Mouse (Mus musculus): ENCODE results near the gene Znhit3. TPM values are rescaled to one million over a fixed set of nuclear protein-coding genes. Genes with fewer than 3 reads are reported as not detected.
A peak's percentile ranks its signal among the peaks of the same experiment; 100 is the strongest.

Znhit3 gene
- polyA plus RNA-seq, 1 experiment from 2014 or later = 61.8 TPM

DNA sequence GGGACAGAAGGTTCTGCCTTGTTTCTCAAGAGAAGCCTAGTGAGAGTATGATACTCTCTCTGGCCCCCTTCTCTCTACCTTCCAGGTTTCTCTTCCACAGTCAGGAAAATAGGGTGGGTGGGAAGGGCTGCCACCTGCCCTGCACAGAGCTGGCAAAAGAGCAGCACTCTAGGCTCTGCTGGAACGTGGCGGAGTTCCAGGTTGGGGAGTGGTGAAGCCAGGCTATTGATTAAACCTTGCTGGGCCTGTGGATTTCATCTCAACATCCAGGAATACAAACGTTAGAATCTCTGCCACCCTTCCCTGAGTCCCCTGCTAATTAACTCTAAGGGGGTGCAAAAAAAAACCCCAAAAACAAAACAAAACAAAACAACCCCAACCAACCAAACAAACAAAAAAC, 32.4 kb upstream of the Znhit3 start:
- Histone ChIP-seq H3K27me3 (replicated peaks) (no peaks in the 10 kb centered on the region), H3K36me3 (replicated peaks) (no peaks in the 10 kb centered on the region), H3K9ac (no peak overlapping the region), H3K4me2 (no peak overlapping the region), H3K4me3 (no peak overlapping the region), H3K9me3 (no peaks in the 10 kb centered on the region), H3K27ac (no peak overlapping the region), H3K4me1 (peaks cover 17% of the 10 kb centered on the region)
- ATAC-seq (replicated peaks) = no peak
- WGBS = 43% methylated on average over 3 of the region's 3 CpGs

- WGBS = 36% methylated on average over 3 of the region's 3 CpGs
- Histone ChIP-seq H3K27ac (no peak overlapping the region), H3K27me3 (replicated peaks) (no peaks in the 10 kb centered on the region), H3K36me3 (replicated peaks) (no peaks in the 10 kb centered on the region), H3K4me2 (no peak overlapping the region), H3K9ac (no peak overlapping the region), H3K9me3 (no peaks in the 10 kb centered on the region), H3K4me3 (no peak overlapping the region), H3K4me1 (peaks cover 20% of the 10 kb centered on the region)
- ATAC-seq (replicated peaks) = no peak
These were observed 31.9 kb upstream of the Znhit3 start for GRCm38 (mm10) chr11:84948114-84948513.

DNA sequence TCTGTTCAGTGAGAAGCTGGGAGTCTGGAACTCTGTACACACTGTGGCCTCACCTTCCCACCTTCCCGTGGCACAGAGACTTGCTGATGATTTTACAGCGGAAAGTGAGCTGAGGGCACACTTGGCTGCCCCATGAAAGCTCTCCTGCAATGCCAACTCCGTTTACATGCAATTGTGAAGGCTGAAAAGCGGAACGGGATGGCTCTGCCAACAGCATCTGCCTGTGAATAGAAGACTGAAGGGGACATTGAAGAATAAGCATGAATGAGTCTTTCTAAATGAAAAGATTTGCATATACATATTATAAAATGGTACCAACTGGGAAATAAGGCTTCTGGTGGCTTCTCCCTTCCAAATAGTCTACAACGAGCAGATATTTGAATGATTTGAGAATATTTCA, 31.0 kb upstream of the Znhit3 start:
- H3K4me2 ChIP-seq = no peak overlapping the region
- H3K4me1 ChIP-seq = peaks cover 20% of the 10 kb centered on the region
- H3K27ac ChIP-seq = 0 out of 2 replicates have a peak overlapping the region, but pooled peaks have one; percentile 11
- H3K9me3 ChIP-seq = no peaks in the 10 kb centered on the region
- H3K4me3 ChIP-seq = no peak overlapping the region
- no peaks in the 10 kb centered on the region for H3K36me3 ChIP-seq (replicated peaks)
- H3K9ac ChIP-seq = no peak overlapping the region
- no peaks in the 10 kb centered on the region for H3K27me3 ChIP-seq (replicated peaks)
- ATAC-seq (replicated peaks) = no peak
- WGBS = 56% methylated on average over 6 of the region's 6 CpGs

GRCm38 (mm10) chr11:84945841-84946240, 29.7 kb upstream of the Znhit3 start:
- no peaks in the 10 kb centered on the region for H3K27me3 ChIP-seq (replicated peaks)
- H3K9me3 ChIP-seq = no peaks in the 10 kb centered on the region
- no peaks in the 10 kb centered on the region for H3K36me3 ChIP-seq (replicated peaks)
- H3K4me3 ChIP-seq = no peak overlapping the region
- H3K4me1 ChIP-seq = peaks cover 20% of the 10 kb centered on the region
- H3K27ac ChIP-seq = no peak overlapping the region
- ATAC-seq (replicated peaks) = no peak
- 66% methylated on average over 3 of the region's 3 CpGs for WGBS
- no peak overlapping the region for H3K4me2 ChIP-seq
- no peak overlapping the region for H3K9ac ChIP-seq

DNA sequence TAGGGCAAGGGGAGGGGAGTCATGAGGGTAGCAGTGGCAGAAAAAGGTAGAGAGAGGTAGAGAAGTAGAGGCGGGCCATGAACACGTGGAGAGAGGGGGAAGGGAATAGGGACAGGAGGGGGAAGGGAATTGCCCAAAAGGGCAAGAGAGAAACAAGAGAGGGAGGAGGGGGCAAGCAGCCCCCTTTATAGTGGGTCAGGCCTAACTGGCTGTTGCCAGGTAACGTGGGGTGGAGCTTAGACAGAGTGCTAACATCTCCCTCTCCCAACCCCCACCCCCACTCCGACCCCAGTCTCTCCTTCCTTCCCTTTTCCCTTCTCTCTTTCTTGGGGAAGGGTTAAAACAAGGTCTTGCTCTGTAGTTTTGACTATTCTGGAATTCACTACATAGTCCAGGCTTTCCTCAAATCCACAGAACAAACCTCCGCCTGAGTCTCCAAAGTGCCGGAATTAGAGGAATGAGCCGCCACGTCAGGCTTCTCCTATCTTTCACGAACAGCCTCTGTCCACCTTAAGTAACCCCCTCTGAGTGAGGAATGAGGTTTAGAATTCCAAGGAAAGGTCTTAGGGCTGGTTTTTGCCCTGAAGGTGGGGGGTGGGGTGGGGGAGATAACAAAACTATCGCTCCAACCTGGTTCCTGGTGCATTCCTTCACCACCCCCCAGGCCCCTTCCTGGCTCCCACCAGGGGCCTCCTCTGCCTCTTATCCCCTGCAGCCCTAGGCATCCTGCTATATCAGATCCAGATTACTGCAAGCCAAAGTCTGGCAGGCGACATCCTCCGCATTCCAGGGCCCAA, 28.7 kb upstream of the Znhit3 start:
- Histone ChIP-seq H3K4me3 (no peak overlapping the region), H3K27me3 (replicated peaks) (no peaks in the 10 kb centered on the region), H3K9ac (no peak overlapping the region), H3K36me3 (replicated peaks) (no peaks in the 10 kb centered on the region), H3K9me3 (no peaks in the 10 kb centered on the region), H3K27ac (no peak overlapping the region), H3K4me2 (peak overlapping the region; percentile 13; the same call in 1 of the 2 replicates), H3K4me1 (peaks cover 20% of the 10 kb centered on the region)
- 4% methylated on average over 12 of the region's 12 CpGs for WGBS
- ATAC-seq (replicated peaks) = no peak

GRCm38 (mm10) chr11:84943948-84944347, 27.8 kb upstream of the Znhit3 start:
- H3K9me3 ChIP-seq = no peaks in the 10 kb centered on the region
- no peak overlapping the region for H3K9ac ChIP-seq
- 1% methylated on average over 15 of the region's 15 CpGs for WGBS
- H3K4me2 ChIP-seq = peak overlapping the region; percentile 40
- no peak overlapping the region for H3K27ac ChIP-seq
- H3K4me1 ChIP-seq = peaks cover 20% of the 10 kb centered on the region
- ATAC-seq (replicated peaks) = no peak
- no peak overlapping the region for H3K4me3 ChIP-seq
- no peaks in the 10 kb centered on the region for H3K36me3 ChIP-seq (replicated peaks)
- H3K27me3 ChIP-seq (replicated peaks) = no peaks in the 10 kb centered on the region

- WGBS = 70% methylated on average over 10 of the region's 10 CpGs
- Histone ChIP-seq H3K9me3 (no peaks in the 10 kb centered on the region), H3K4me2 (no peak overlapping the region), H3K9ac (no peak overlapping the region), H3K36me3 (replicated peaks) (no peaks in the 10 kb centered on the region), H3K4me3 (no peak overlapping the region), H3K27me3 (replicated peaks) (no peaks in the 10 kb centered on the region), H3K4me1 (peaks cover 19% of the 10 kb centered on the region), H3K27ac (peak overlapping the region; percentile 5; the same call in 1 of the 2 replicates)
- ATAC-seq (replicated peaks) = no peak
These were observed 24.0 kb upstream of the Znhit3 start for GRCm38 (mm10) chr11:84940140-84940539.

DNA sequence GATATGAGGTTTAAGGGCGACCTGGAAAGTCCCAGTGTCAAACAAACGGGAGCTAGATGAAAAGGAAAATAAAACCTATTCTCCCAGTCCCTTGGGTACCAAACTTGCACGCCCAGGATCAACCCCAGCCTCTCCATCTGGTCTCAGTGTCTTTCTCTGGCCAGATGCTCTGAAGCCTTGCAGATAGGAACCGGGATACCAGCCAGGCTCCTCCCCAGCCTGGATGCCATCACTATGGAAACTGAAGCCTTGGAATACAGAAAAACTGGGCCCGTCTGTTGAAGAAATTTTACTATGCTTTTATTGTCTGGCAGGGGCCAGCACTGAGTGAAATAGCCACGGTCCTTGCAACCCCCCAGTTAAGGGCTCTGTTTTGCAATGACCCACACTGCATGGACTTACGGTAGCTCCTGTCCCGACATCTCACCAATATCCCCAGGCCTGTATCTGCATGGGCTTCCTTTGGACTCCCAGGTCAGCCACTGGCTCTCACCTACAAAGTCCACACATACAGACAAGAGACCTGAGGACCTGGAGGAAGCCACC, 23.4 kb upstream of the Znhit3 start:
- H3K4me1 ChIP-seq = peaks cover 14% of the 10 kb centered on the region
- H3K27me3 ChIP-seq (replicated peaks) = no peaks in the 10 kb centered on the region
- peak overlapping the region; percentile 5; the same call in 1 of the 2 replicates for H3K27ac ChIP-seq
- H3K4me2 ChIP-seq = no peak overlapping the region
- H3K9me3 ChIP-seq = no peaks in the 10 kb centered on the region
- no peaks in the 10 kb centered on the region for H3K36me3 ChIP-seq (replicated peaks)
- ATAC-seq (replicated peaks) = no peak
- H3K9ac ChIP-seq = no peak overlapping the region
- no peak overlapping the region for H3K4me3 ChIP-seq
- 46% methylated on average over 8 of the region's 8 CpGs for WGBS

GRCm38 (mm10) chr11:84932261-84932660, 16.1 kb upstream of the Znhit3 start:
- Histone ChIP-seq H3K9me3 (no peaks in the 10 kb centered on the region), H3K36me3 (replicated peaks) (no peaks in the 10 kb centered on the region), H3K9ac (no peak overlapping the region), H3K4me2 (no peak overlapping the region), H3K4me3 (no peak overlapping the region), H3K27me3 (replicated peaks) (no peaks in the 10 kb centered on the region), H3K4me1 (no peaks in the 10 kb centered on the region), H3K27ac (no peak overlapping the region)
- WGBS = 9% methylated on average over 6 of the region's 6 CpGs
- no peak for ATAC-seq (replicated peaks)

- H3K27me3 ChIP-seq (replicated peaks) = no peaks in the 10 kb centered on the region
- no peak overlapping the region for H3K4me2 ChIP-seq
- H3K4me3 ChIP-seq = no peak overlapping the region
- no peak for ATAC-seq (replicated peaks)
- H3K4me1 ChIP-seq = peaks cover 5% of the 10 kb centered on the region
- no peaks in the 10 kb centered on the region for H3K9me3 ChIP-seq
- H3K36me3 ChIP-seq (replicated peaks) = no peaks in the 10 kb centered on the region
- H3K9ac ChIP-seq = no peak overlapping the region
- no peak overlapping the region for H3K27ac ChIP-seq
- WGBS = 88% methylated on average over 8 of the region's 8 CpGs
These were observed 4.8 kb upstream of the Znhit3 start for GRCm38 (mm10) chr11:84920981-84921380.

DNA sequence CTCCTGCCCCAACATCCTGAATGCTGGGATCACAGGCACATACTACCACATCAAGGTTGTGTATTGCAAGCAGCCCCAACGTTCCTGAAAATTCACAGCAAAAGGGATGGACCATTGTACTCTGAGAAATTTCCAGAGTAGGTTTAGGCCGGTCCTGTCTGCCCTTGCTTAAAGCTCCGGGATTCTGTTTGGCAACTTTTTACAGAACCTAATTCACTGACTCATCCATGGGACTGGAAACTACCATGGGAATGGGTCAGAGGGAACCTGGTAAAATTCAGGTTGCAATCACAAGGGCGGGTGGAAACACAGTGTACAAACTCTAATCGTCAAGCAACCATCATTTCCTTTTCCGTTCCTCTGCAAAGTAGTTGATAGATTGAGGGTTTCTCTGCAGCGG, 3.8 kb upstream of the Znhit3 start:
- no peak for ATAC-seq (replicated peaks)

DNA sequence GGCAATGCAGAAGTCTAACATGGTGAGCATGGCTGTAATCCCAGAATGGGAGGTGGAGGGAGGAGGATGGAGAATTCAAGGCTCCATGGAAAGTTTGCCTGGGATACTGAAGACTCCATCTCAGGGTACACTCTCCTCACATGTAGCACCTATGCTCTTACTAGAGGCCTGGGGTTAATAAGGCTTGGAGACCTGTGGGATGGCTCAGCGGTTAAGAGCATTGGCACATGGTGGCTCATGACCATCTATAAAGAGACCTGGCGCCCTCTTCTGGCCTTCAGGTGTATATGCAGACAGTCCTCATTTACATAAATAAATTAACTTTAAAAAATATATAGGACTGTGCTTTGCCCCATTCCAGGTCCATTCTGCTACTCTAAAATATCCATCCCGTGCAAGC, 3.1 kb upstream of the Znhit3 start:
- Histone ChIP-seq H3K4me3 (no peak overlapping the region), H3K27me3 (replicated peaks) (no peaks in the 10 kb centered on the region), H3K4me1 (peaks cover 21% of the 10 kb centered on the region), H3K27ac (no peak overlapping the region), H3K4me2 (no peak overlapping the region), H3K9me3 (no peaks in the 10 kb centered on the region), H3K36me3 (replicated peaks) (no peaks in the 10 kb centered on the region), H3K9ac (no peak overlapping the region)
- 36% methylated on average over 3 of the region's 3 CpGs for WGBS
- no peak for ATAC-seq (replicated peaks)

More for the DNA sequence above, 3.8 kb upstream of the Znhit3 start:
- H3K27me3 ChIP-seq (replicated peaks) = no peaks in the 10 kb centered on the region
- H3K4me1 ChIP-seq = peaks cover 14% of the 10 kb centered on the region
- H3K4me3 ChIP-seq = no peak overlapping the region
- no peak overlapping the region for H3K9ac ChIP-seq
- no peak overlapping the region for H3K27ac ChIP-seq
- H3K4me2 ChIP-seq = no peak overlapping the region
- no peaks in the 10 kb centered on the region for H3K36me3 ChIP-seq (replicated peaks)
- H3K9me3 ChIP-seq = no peaks in the 10 kb centered on the region
- WGBS = 75% methylated on average over 7 of the region's 7 CpGs

DNA sequence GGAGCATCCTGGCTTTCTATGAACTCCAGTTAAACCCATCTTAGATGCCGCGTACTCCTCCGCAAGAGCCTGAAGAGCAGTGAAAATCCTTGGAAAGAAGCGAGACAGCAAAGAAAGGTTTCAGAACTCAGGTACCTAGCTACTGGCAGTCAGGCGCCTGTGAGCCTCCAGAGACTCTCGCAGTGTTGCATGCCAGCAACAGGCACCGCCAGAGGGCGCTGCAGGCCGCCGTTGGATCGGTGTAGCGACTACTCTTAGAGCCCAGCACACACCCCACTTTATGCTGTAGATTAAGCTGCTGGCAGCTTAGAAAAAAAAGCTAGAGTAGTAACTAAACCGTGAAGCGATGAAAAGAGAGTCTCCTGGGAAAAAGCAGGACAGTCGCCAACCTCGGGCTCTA, 2.3 kb upstream of the Znhit3 start:
- no peak overlapping the region for H3K27ac ChIP-seq
- H3K27me3 ChIP-seq (replicated peaks) = no peaks in the 10 kb centered on the region
- H3K36me3 ChIP-seq (replicated peaks) = no peaks in the 10 kb centered on the region; the same call in 1 of the 2 replicates
- WGBS = 4% methylated on average over 16 of the region's 16 CpGs
- peak overlapping the region; percentile 31 for H3K4me2 ChIP-seq
- H3K9me3 ChIP-seq = no peaks in the 10 kb centered on the region
- no peak overlapping the region for H3K9ac ChIP-seq
- peak; percentile 69; the same call in 1 of the 2 replicates for ATAC-seq (replicated peaks)
- H3K4me1 ChIP-seq = peaks cover 23% of the 10 kb centered on the region
- H3K4me3 ChIP-seq = no peak overlapping the region

Data from midbrain, embryonic 15.5 days (tissue).